Mouse (Mus musculus): Measurements from ENCODE around the gene Zfand2b. TPM values are rescaled to one million over a fixed set of nuclear protein-coding genes. Genes with fewer than 3 reads are reported as not detected.

Gene Zfand2b
- polyA plus RNA-seq, 1 experiment from 2014 or later, result 41.0 TPM

GRCm38 (mm10) chr1:75219531-75219930 lies 51.1 kb downstream of the Zfand2b start, which contains the start of gene Tuba4a:
Gene Tuba4a, minus strand, starts transcription at chr1:75219865.
- Histone ChIP-seq H3K36me3 (ENCODE audit: control insufficient read depth, insufficient read depth, low read length) (peaks cover 3% of the 10 kb centered on the region; the same call in 1 of the 2 replicates), H3K27me3 (ENCODE audit: control insufficient read depth, insufficient read depth, low read length) (peaks cover 10% of the 10 kb centered on the region), H3K27ac (ENCODE audit: low read length) (no peak within 1 kb of the TSS; the same call in 1 of the 2 replicates), H3K4me1 (ENCODE audit: control insufficient read depth, insufficient read depth, low read length) (peaks cover 9% of the 10 kb centered on the region; the same call in 1 of the 2 replicates), H3K9ac (replicated peaks; ENCODE audit: low read depth, low read length) (peak within 1 kb of the TSS; percentile 47), H3K4me3 (ENCODE audit: low read depth, low read length) (peak within 1 kb of the TSS; percentile 51), H3K4me2 (replicated peaks; ENCODE audit: low read depth, low read length) (peak within 1 kb of the TSS; percentile 98), H3K9me3 (ENCODE audit: control insufficient read depth, low read depth, low read length) (no peaks in the 10 kb centered on the region)
- under 1% methylated on average over 34 of the region's 34 CpGs for WGBS
- ATAC-seq (ENCODE audit: insufficient number of reproducible peaks, insufficient read depth, low FRiP score, low read depth), result peak; percentile 56; the same call in 1 of the 2 replicates

Small RNA genes within 50 kb of the gene (microRNA-seq; reads per million reads assigned to microRNA genes)
- not detected for gene Gm27943

Other genes starting within 250 kb of the Zfand2b start
- gene Cfap65, start 233.0 kb upstream of the Zfand2b start, polyA plus RNA-seq (2014; fragmentation: Nextera tagmentation; extraction: Ambion mirVana), result not detected in 2 replicates
- gene Ihh, start 217.0 kb upstream of the Zfand2b start, polyA plus RNA-seq (2014; fragmentation: Nextera tagmentation; extraction: Ambion mirVana), result 29.2 and 30.2 TPM in 2 replicates
- 7.2 and 9.7 TPM in 2 replicates for gene Nhej1, start 43.4 kb upstream of the Zfand2b start, polyA plus RNA-seq (2014; fragmentation: Nextera tagmentation; extraction: Ambion mirVana)
- gene Slc23a3, start 34.8 kb upstream of the Zfand2b start, polyA plus RNA-seq (2014; fragmentation: Nextera tagmentation; extraction: Ambion mirVana), result 0.42 and 0.91 TPM in 2 replicates
- 37.1 and 40.5 TPM in 2 replicates for gene Cnppd1, start 25.9 kb upstream of the Zfand2b start, polyA plus RNA-seq (2014; fragmentation: Nextera tagmentation; extraction: Ambion mirVana)
- 47.7 and 51.8 TPM in 2 replicates for gene Retreg2, start 25.9 kb upstream of the Zfand2b start, polyA plus RNA-seq (2014; fragmentation: Nextera tagmentation; extraction: Ambion mirVana)
- 12.9 and 19.4 TPM in 2 replicates for gene Abcb6, start 11.7 kb downstream of the Zfand2b start, polyA plus RNA-seq (2014; fragmentation: Nextera tagmentation; extraction: Ambion mirVana)
- 22.1 and 23.0 TPM in 2 replicates for gene Ankzf1, start 23.5 kb downstream of the Zfand2b start, polyA plus RNA-seq (2014; fragmentation: Nextera tagmentation; extraction: Ambion mirVana)
- 23.2 and 27.2 TPM in 2 replicates for gene Atg9a, start 23.6 kb downstream of the Zfand2b start, polyA plus RNA-seq (2014; fragmentation: Nextera tagmentation; extraction: Ambion mirVana)
- gene Glb1l, start 42.2 kb downstream of the Zfand2b start, polyA plus RNA-seq (2014; fragmentation: Nextera tagmentation; extraction: Ambion mirVana), result 22.4 and 29.6 TPM in 2 replicates
- gene Stk16, start 42.2 kb downstream of the Zfand2b start, polyA plus RNA-seq (2014; fragmentation: Nextera tagmentation; extraction: Ambion mirVana), result 123 TPM in 2 replicates
- gene Tuba4a, start 51.2 kb downstream of the Zfand2b start, polyA plus RNA-seq (2014; fragmentation: Nextera tagmentation; extraction: Ambion mirVana), result 59.9 and 69.1 TPM in 2 replicates
- gene A630095N17Rik, start 63.5 kb downstream of the Zfand2b start, polyA plus RNA-seq (2014; fragmentation: Nextera tagmentation; extraction: Ambion mirVana), result not detected in 2 replicates
- gene Dnajb2, start 67.8 kb downstream of the Zfand2b start, polyA plus RNA-seq (2014; fragmentation: Nextera tagmentation; extraction: Ambion mirVana), result 14.3 and 14.4 TPM in 2 replicates
- gene Ptprn, start 95.9 kb downstream of the Zfand2b start, polyA plus RNA-seq (2014; fragmentation: Nextera tagmentation; extraction: Ambion mirVana), result 2.4 and 2.9 TPM in 2 replicates
- gene Resp18, start 109.8 kb downstream of the Zfand2b start, polyA plus RNA-seq (2014; fragmentation: Nextera tagmentation; extraction: Ambion mirVana), result 8.1 and 9.8 TPM in 2 replicates
- 126 and 127 TPM in 2 replicates for gene Dnpep, start 149.3 kb downstream of the Zfand2b start, polyA plus RNA-seq (2014; fragmentation: Nextera tagmentation; extraction: Ambion mirVana)
- gene Des, start 191.7 kb downstream of the Zfand2b start, polyA plus RNA-seq (2014; fragmentation: Nextera tagmentation; extraction: Ambion mirVana), result 43.7 and 51.0 TPM in 2 replicates
- gene Speg, start 206.7 kb downstream of the Zfand2b start, polyA plus RNA-seq (2014; fragmentation: Nextera tagmentation; extraction: Ambion mirVana), result 53.8 and 54.9 TPM in 2 replicates

Measured in stomach, embryonic 14.5 days (tissue).